Comparison of ENCODE assay signal across 18 mouse cellular contexts in genomic region chr19:27260621-27261278, GRCm38 (mm10). TPM values are rescaled to one million over a fixed set of nuclear protein-coding genes. Genes with fewer than 3 reads are reported as not detected.
DNase-seq lines count a peak whose midpoint lies in the region; TF ChIP-seq lines count a peak whose summit lies in the region.
"Had no signal": no experiment of that assay in that cellular context is flagged by ENCODE, and none has a peak within 500 bp of the region (broad histone marks: within the 10 kb centered on the region; RNA-seq: fewer than 3 reads in every experiment).

No protein-coding gene starts in this region.

- TF ChIP-seq CTCF in gastrocnemius, adult 2 months (IDR thresholded peaks at IDR 0.05), result no peak

- intact Hi-C loops in gastrocnemius, adult 2 months (cut with DNase I), result no loop called here
- intact Hi-C loops in gastrocnemius, postnatal 14 days (cut with DNase I; ENCODE audit: low total_unique reads), result no loop called here
- intact Hi-C loops in heart, postnatal 10 days (cut with DNase I), result no loop called here

- peak overlapping the region; percentile 38; the same call in 1 of the 2 replicates for H3K27ac ChIP-seq in gastrocnemius, adult 2 months
- H3K27ac ChIP-seq: forebrain, embryonic 15.5 days; heart, embryonic 15.5 days; hindbrain, embryonic 10.5 days; kidney, embryonic 15.5 days; left cerebral cortex, adult 2 months; liver, embryonic 13.5 days; midbrain, embryonic 13.5 days had no signal

- DNase-seq in gastrocnemius, adult 2 months, result no peak
- no peak for DNase-seq in gastrocnemius, postnatal 14 days
- DNase-seq in brain, adult 2 months (ENCODE audit: low read depth, low spot score), result peak; percentile 35
- DNase-seq in lung, adult 18-20 months, result peak; percentile 17 to 56
- DNase-seq in lung, postnatal 4 days, result peak; percentile 8 to 39
- DNase-seq in spleen, adult 18-20 months, result no peak
- no peak for DNase-seq in heart, postnatal 10 days
- DNase-seq: adrenal gland, postnatal 10 days; cerebellum, adult 8-10 months; heart, adult 2 months; liver, embryonic 13.5 days; thymus, postnatal 25 days had no signal

- no peak overlapping the region for H3K4me3 ChIP-seq in gastrocnemius, adult 2 months
- H3K4me3 ChIP-seq: forebrain, embryonic 15.5 days; heart, embryonic 15.5 days; hindbrain, embryonic 10.5 days; kidney, embryonic 15.5 days; left cerebral cortex, adult 2 months; liver, embryonic 13.5 days; midbrain, embryonic 13.5 days had no signal

RNA-seq across cellular contexts. Expression of gene Vldlr, which starts 44.5 kb away (rescaled TPM):
- 10 to 100 TPM; 64.1 to 99.2 TPM for total RNA-seq in gastrocnemius, adult 2 months (2021)
- 10 to 100 TPM; 42.4 to 53.8 TPM for total RNA-seq in gastrocnemius, postnatal 14 days (2021)
- total RNA-seq in heart, postnatal 10 days (2021), result 100 to 1,000 TPM; 160 to 178 TPM

Comparison
In these comparisons a context has a peak if more than half of its experiments do, and no peak if none do; other contexts are left out.
1. DNase-seq: peak in brain, adult 2 months (single experiment), lung, adult 18-20 months (2 of 2) and lung, postnatal 4 days (2 of 2); none in gastrocnemius, adult 2 months (single experiment), gastrocnemius, postnatal 14 days (single experiment), spleen, adult 18-20 months (0 of 2) and heart, postnatal 10 days (0 of 2).